Mouse (Mus musculus) lung, postnatal 0 days (tissue): ENCODE results near the gene Edar.

Experiments used
- CTCF ChIP-seq: IDR thresholded peaks from 2 replicates; pipeline ENCODE4 v1.5.1; 2016; ENCODE audit warnings: antibody characterized with exemption, mild to moderate bottlenecking
- EP300 ChIP-seq: IDR thresholded peaks from 2 replicates; pipeline ENCODE4 v1.6.1; 2016; ENCODE audit warnings: antibody characterized with exemption, mild to moderate bottlenecking, control low read depth

- TF ChIP-seq EP300: no peak
- no peak for TF ChIP-seq CTCF
Observed at GRCm38 (mm10) chr10:58606356-58606755, 69.1 kb downstream of the Edar start.
